Mouse (Mus musculus) ES-E14 (cell line): ENCODE measurements around the gene Dcaf10.

Experiments used
- CHD2 ChIP-seq: IDR thresholded peaks from 2 replicates; pipeline ENCODE4 v1.6.1; 2014; ENCODE audit warnings: mild to moderate bottlenecking, low read depth, low read length, inconsistent platforms
- HCFC1 ChIP-seq: IDR thresholded peaks from 2 replicates; pipeline ENCODE4 v1.6.1; 2012; ENCODE audit warnings: low read length, inconsistent platforms, borderline replicate concordance; ENCODE audit not compliant: insufficient read depth
- MAFK ChIP-seq: IDR thresholded peaks from 2 replicates; pipeline ENCODE4 v1.6.1; 2014; ENCODE audit warnings: mild to moderate bottlenecking, low read depth, low read length, inconsistent platforms; ENCODE audit not compliant: insufficient read depth
- ZC3H11A ChIP-seq: IDR thresholded peaks from 2 replicates; pipeline ENCODE4 v1.6.1; 2012; ENCODE audit warnings: low read depth, mild to moderate bottlenecking, inconsistent platforms, low read length, borderline replicate concordance
- ZNF384 ChIP-seq: IDR thresholded peaks from 2 replicates; pipeline ENCODE4 v1.6.1; 2012; ENCODE audit warnings: low read depth, low read length, inconsistent platforms

- TF ChIP-seq MAFK (no peak), CHD2 (0 out of 2 replicates have a peak, but pooled peaks have one; percentile 37), HCFC1 (peak; percentile 86), ZNF384 (no peak), ZC3H11A (no peak; the same call in 1 of the 2 replicates)
Observed at GRCm38 (mm10) chr4:45341669-45342249, at the start of gene Dcaf10.
